Mouse (Mus musculus) liver, adult 2 months (tissue): Measurements from ENCODE around the gene Mrtfb.

Experiments used
- CTCF ChIP-seq: fragments of 200-500 bp; IDR thresholded peaks from 2 replicates; pipeline ENCODE4 v1.5.1; 2011; ENCODE audit warnings: low read depth, low read length, control low read depth
- POLR2A ChIP-seq: fragments of 200-500 bp; IDR thresholded peaks from 2 replicates; pipeline ENCODE4 v1.6.1; 2011; ENCODE audit warnings: low read length, control low read depth; ENCODE audit not compliant: insufficient read depth; ENCODE audit errors: extremely low read depth

GRCm38 (mm10) chr16:13363141-13363540 is 106.9 kb downstream of the Mrtfb start:
- no peak for TF ChIP-seq CTCF
- TF ChIP-seq POLR2A: no peak
